Mouse (Mus musculus) inflammation-experienced regulatory T-cells (primary cell): ENCODE data around the gene Fam189a1. TPM values are rescaled to one million over a fixed set of nuclear protein-coding genes. Genes with fewer than 3 reads are reported as not detected.

Source experiments
- polyA plus RNA-seq, 2 experiments: library from polyadenylated mRNA; unstranded; fragments of 100-300 nt; shearing (Covaris generic); gene quantifications; one replicate each; pipeline ENCODE4 v1.2.1; 2017

Fam189a1 gene
- under 1 TPM; 0.12 to 0.34 TPM for polyA plus RNA-seq

DNA sequence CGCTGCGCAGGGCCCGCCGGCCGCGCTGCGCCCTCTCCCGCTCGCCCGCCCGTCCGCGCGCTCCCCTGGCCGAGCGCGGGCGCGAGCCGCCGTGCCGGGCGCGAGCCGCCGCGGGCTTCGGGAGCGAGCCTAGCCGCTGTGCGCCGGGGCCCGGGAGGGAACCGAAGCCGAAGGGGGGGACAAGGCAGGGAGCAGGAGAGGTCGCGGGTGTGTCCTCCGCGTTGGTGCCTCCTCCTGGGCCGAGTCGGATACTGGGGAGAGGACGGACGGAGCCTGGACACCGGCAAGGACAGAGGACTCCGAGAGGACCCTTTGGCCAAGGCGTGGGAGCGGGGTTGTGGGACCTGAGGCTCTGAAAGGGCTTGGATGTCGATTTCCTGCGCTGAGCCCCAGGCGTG is at the start of gene Fam189a1:
TSS of gene Fam189a1 (minus strand) at position 57 of the 398 bp plus-strand sequence.

GRCm38 (mm10) chr7:64872743-64873241 is 283.6 kb downstream of the Fam189a1 start, which contains the start of gene Nsmce3:
Nsmce3 (minus strand) TSS chr7:64872997.

